Mouse (Mus musculus) MN1 (cell line): ENCODE measurements around the gene Hist1h3g.
"Not testable (repeated sequence)": the region's sequence is repeated elsewhere in the genome, so short reads cannot be mapped to it uniquely, and the experiment has no call there.

Experiments
- DNase-seq: peaks from one replicate; pipeline ENCODE4 v3.0.0-alpha.2; 2016; ENCODE audit warnings: low spot score

The Hist1h3g gene

GRCm38 (mm10) chr13:23536076-23536822, 1.0 kb downstream of the Hist1h3g start:
- no peak for DNase-seq

- no peak for DNase-seq
Observed at GRCm38 (mm10) chr13:23537006-23537710, 1.9 kb downstream of the Hist1h3g start.

- DNase-seq, result no peak
Observed at GRCm38 (mm10) chr13:23538249-23538648, 3.0 kb downstream of the Hist1h3g start.

- DNase-seq, result not testable (repeated sequence)
Observed at GRCm38 (mm10) chr13:23539821-23540220, 4.6 kb downstream of the Hist1h3g start.

GRCm38 (mm10) chr13:23541497-23541896, 6.3 kb downstream of the Hist1h3g start:
- DNase-seq, result no peak

- DNase-seq, result not testable (repeated sequence)
Observed at GRCm38 (mm10) chr13:23542225-23542980, 7.2 kb downstream of the Hist1h3g start.

GRCm38 (mm10) chr13:23542999-23543607, 7.9 kb downstream of the Hist1h3g start, which contains the start of gene Hist1h2bh:
Hist1h2bh (minus strand) TSS chr13:23543392.
- DNase-seq, result peak; percentile 81

GRCm38 (mm10) chr13:23543965-23544786, 9.0 kb downstream of the Hist1h3g start, which contains the start of gene Hist1h3f:
Hist1h3f (plus strand) TSS chr13:23544052.
- DNase-seq, result peak; percentile 93

- not testable (repeated sequence) for DNase-seq
Observed at GRCm38 (mm10) chr13:23544787-23545120, 9.5 kb downstream of the Hist1h3g start.

GRCm38 (mm10) chr13:23546694-23547093, 11.5 kb downstream of the Hist1h3g start:
- DNase-seq, result no peak

- DNase-seq, result no peak
Observed at GRCm38 (mm10) chr13:23550761-23551145, 15.5 kb downstream of the Hist1h3g start.

- peak; percentile 93 for DNase-seq
Observed at GRCm38 (mm10) chr13:23551146-23551834, 16.1 kb downstream of the Hist1h3g start, which contains the start of gene Hist1h4f. Hist1h4f (minus strand) TSS chr13:23551648.

GRCm38 (mm10) chr13:23551931-23552914, 17.0 kb downstream of the Hist1h3g start:
- DNase-seq, result no peak

GRCm38 (mm10) chr13:23552962-23553361, 17.7 kb downstream of the Hist1h3g start, which contains the start of gene Hist1h1d:
Hist1h1d (plus strand) TSS chr13:23553262.
- no peak for DNase-seq

- DNase-seq, result no peak
Observed at GRCm38 (mm10) chr13:23554393-23554792, 19.2 kb downstream of the Hist1h3g start.

- DNase-seq, result peak; percentile 80
Observed at GRCm38 (mm10) chr13:23554925-23555838, 20.0 kb downstream of the Hist1h3g start.

GRCm38 (mm10) chr13:23555839-23556416, 20.7 kb downstream of the Hist1h3g start:
- peak; percentile 92 for DNase-seq

- DNase-seq, result no peak
Observed at GRCm38 (mm10) chr13:23556906-23557305, 21.7 kb downstream of the Hist1h3g start.
